Mouse (Mus musculus) CH12.LX (cell line): ENCODE measurements around the gene Ankrd63.

Experiments used
- CTCF ChIP-seq, 2 experiments: IDR thresholded peaks in 1 of 2; conservative IDR thresholded peaks in 1 of 2; 2 replicates each; pipeline ENCODE4 v1.5.1; 2011 to 2012; ENCODE audit warnings: low read depth in 2 of 2, low read length in 2 of 2, improper control_type of control experiment in 1 of 2, inconsistent platforms in 1 of 2, mild to moderate bottlenecking in 1 of 2, moderate library complexity in 1 of 2
- E2F4 ChIP-seq: IDR thresholded peaks from 2 replicates; pipeline ENCODE4 v1.6.1; 2011; ENCODE audit warnings: low read depth, low read length, improper control_type of control experiment; ENCODE audit not compliant: insufficient replicate concordance
- ELF1 ChIP-seq: IDR thresholded peaks from 2 replicates; pipeline ENCODE4 v1.6.1; 2014; ENCODE audit warnings: low read depth, mild to moderate bottlenecking, inconsistent platforms, low read length, improper control_type of control experiment
- EP300 ChIP-seq: IDR thresholded peaks from 2 replicates; pipeline ENCODE4 v1.6.1; 2011; ENCODE audit warnings: low read length, improper control_type of control experiment
- MAX ChIP-seq: IDR thresholded peaks from 2 replicates; pipeline ENCODE4 v1.6.1; 2011; ENCODE audit warnings: low read length, improper control_type of control experiment
- MAZ ChIP-seq: IDR thresholded peaks from 2 replicates; pipeline ENCODE4 v1.6.1; 2012; ENCODE audit warnings: low read depth, mild to moderate bottlenecking, inconsistent platforms, low read length, improper control_type of control experiment, moderate library complexity
- MYC ChIP-seq: IDR thresholded peaks from 2 replicates; pipeline ENCODE4 v1.6.1; 2011; ENCODE audit warnings: low read depth, mild to moderate bottlenecking, improper control_type of control experiment, low read length
- NELFE ChIP-seq: IDR thresholded peaks from 2 replicates; pipeline ENCODE4 v1.6.1; 2011; ENCODE audit warnings: low read depth, low read length, improper control_type of control experiment
- POLR2A ChIP-seq: IDR thresholded peaks from 2 replicates; pipeline ENCODE4 v1.6.1; 2011; ENCODE audit warnings: low read depth, mild to moderate bottlenecking, improper control_type of control experiment, low read length
- POLR2AphosphoS2 ChIP-seq: IDR thresholded peaks from 2 replicates; pipeline ENCODE4 v1.6.1; 2011; ENCODE audit warnings: low read depth, low read length, improper control_type of control experiment
- RAD21 ChIP-seq: IDR thresholded peaks from 2 replicates; pipeline ENCODE4 v1.6.1; 2011; ENCODE audit warnings: low read depth, mild to moderate bottlenecking, low read length, improper control_type of control experiment, moderate library complexity
- SMC3 ChIP-seq: IDR thresholded peaks from 2 replicates; pipeline ENCODE4 v1.6.1; 2011; ENCODE audit warnings: low read depth, low read length, improper control_type of control experiment
- UBTF ChIP-seq: IDR thresholded peaks from 2 replicates; pipeline ENCODE4 v1.6.1; 2012; ENCODE audit warnings: low read depth, mild to moderate bottlenecking, inconsistent platforms, low read length, improper control_type of control experiment, moderate library complexity
- ZC3H11A ChIP-seq: IDR thresholded peaks from 2 replicates; pipeline ENCODE4 v1.6.1; 2012; ENCODE audit warnings: low read depth, mild to moderate bottlenecking, inconsistent platforms, low read length, improper control_type of control experiment

DNA sequence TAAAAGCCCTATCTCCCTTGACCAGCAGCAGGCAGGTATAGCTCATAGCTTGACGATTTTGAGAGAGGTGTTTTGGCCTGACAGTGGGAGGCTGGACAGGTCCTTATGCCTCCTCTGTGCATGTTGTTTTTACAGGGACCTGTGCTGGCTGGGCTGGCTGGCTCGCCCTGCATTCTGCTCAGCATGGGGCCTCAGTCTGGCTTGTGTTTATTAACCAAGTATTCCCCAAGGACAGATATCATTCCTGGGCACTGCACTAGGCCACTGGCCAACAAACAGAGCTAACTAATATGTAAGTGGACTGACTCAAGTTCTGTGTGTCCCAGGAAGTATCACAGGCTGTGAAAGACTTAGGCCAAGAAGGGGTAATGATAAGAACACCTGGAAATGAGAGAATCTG lies 34.0 kb downstream of the Ankrd63 start:
- TF ChIP-seq CTCF (conservative IDR thresholded peaks at IDR 0.05 in 1 of 2, IDR thresholded peaks at IDR 0.05 in 1 of 2; ENCODE audit: low read depth in 2 of 2, low read length in 2 of 2) (no peak), MYC (no peak), EP300 (no peak), POLR2A (no peak), RAD21 (no peak), SMC3 (no peak), POLR2AphosphoS2 (no peak), UBTF (no peak), NELFE (no peak), MAX (no peak), ELF1 (no peak), MAZ (no peak), ZC3H11A (no peak), E2F4 (no peak)
